Mouse (Mus musculus): ENCODE results near the gene Faap100.

DNA sequence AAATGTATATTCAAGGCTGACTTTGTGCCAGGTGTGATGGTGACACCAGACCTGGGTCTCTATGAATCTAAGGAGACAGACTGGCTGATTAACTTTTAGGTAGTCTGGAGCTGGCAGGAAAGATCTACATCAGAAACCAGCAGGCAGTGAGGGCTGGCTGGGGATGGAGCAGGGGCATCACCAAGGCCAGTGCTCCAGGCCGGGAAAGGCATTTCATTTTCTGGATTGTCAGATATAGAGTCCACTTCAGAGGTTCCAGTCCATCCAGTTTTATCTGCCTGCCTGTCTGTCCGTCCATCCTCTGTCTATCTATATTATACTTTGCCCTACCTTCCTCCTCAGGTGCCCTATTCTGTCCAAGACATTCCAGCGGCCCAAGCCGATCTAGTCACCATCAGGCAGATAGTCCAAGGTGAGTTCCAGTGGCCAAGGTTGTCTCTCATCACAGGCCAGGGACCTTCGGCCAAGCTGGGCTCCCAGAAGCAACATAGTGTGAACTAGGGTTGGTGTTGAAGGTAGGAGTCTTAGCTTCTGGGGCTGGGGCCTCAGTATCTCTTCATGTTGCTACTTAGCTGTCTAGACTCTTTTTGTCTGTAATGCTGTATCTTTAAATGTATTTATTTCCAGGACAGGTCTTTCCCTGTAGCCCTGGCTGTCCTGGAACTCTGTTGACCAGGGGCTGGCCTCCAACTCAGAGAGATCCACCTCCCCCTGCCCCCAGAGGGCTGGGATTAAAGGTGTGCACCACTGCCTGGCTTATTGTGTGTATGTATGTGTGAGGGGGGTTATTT, 34.9 kb downstream of the Faap100 start:
- TF ChIP-seq CTCF (IDR thresholded peaks at IDR 0.05; ENCODE audit: extremely low read depth, insufficient read length, insufficient replicate concordance, low read depth, low read length) = no peak
- no peak; the same call in 1 of the 2 replicates for TF ChIP-seq POLR2A (IDR thresholded peaks at IDR 0.05; ENCODE audit: low read depth, low read length)

Measured in small intestine, adult 2 months (tissue).